Mouse (Mus musculus) left cerebral cortex, adult 9 months (tissue): Measurements from ENCODE around the gene Rph3a.
"Not testable (repeated sequence)": the region's sequence is repeated elsewhere in the genome, so short reads cannot be mapped to it uniquely, and the experiment has no call there.

Source experiments
- DNase-seq, 2 experiments: peaks; one replicate each; pipeline ENCODE4 v3.0.0; 2022; ENCODE audit warnings: low spot score in 2 of 2

The Rph3a gene

DNA sequence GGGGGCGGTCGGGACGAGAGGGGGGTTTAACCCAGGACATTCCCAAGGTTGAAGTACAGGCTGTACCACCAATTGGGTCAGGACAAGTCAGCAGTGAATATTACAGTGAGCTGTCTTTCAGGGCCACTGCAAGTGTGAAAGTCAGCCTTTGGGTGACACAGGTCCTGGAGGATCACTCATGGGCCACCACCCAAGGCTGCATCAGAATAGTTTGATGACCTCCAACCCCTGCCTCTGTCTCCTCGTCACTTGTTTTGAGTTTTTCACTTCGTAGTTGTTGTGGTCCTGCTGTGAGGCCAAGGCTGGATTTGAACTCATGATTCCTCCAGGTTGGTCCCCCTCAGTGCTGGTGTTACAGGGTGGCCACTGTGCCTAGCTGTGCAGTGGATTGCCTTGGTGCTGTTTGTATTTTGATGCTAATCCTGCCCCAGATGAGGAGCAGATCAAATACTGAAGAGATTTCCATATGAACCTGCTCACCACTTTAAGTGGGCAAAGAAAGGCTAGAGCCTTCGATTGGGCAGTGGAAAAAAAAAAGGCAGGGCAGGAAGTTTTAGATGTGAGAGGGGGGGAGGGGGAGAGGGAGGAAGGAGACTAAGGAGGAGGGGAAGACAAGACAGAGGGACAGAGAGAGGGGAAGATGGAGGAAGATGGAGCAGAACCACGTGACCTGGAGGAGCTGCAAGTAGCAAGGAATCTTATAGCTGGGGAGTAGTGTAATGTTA, 101.5 kb downstream of the Rph3a start:
- no peak for DNase-seq

DNA sequence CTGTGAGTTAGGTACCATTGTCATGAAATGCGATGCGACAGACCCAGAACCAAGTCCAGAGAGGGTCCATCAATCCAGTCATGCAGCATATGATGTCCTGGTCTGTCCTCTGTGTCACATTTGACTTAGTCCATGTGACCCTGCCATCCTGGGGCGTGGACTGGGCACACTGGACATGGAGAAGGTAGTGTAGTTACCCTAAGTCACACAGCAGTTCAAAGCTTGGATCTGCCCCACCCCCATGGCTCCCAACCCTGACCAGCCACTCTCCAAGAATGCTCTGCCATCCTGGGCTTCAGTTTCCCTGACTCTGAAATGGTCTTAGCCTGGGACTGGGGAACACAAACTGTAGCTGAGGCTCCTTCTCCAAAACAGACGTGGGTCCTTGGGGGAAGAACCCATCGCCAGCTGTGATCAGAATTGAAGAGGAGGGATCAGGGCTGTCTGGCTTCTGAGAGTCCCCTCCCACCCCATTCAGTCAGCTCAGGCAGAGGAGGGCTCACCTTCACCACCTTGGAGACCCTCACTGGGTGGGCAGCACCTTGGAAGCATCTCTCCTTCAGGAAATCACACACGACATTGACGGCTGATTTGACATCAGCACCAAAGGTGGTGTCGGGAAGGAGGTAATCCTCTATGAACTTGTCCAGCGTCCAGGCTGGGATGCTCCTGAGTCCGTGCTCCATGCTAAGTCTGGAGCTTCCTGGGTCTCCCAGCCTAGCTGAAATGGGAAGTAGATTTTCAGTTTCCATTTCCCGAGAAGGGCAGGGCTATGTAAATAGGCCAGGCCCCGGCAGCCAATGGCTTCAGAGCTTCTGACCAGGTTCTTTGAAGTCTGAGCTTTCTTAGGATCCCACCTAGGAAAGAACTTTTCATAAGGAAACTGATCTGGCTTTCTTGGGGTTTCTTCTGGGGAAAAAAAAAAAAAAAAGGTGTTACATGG, 102.8 kb downstream of the Rph3a start, which contains the start of gene Oas1a:
TSS of gene Oas1a (minus strand) at position 731 of the 943 bp plus-strand sequence.
- DNase-seq: not testable (repeated sequence)

DNA sequence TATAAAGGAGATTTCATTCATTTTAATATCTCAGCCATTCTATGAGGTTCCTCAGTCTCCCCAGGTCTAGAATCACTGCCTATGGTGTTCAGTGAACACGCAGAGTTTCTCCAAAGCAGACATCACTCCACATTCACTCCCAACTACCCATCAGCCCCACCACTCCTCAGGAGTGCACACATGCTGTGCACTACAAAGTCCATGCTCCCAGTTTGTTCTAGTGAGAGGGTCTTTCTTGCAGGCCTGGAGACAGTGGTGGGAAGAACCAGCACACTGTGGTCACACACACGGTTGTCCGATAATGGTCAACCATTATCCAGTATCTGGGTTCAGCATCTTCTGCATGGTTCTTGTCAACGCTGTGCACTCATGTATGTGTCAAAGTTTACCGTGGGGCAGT, 107.8 kb downstream of the Rph3a start:
- DNase-seq: no peak

DNA sequence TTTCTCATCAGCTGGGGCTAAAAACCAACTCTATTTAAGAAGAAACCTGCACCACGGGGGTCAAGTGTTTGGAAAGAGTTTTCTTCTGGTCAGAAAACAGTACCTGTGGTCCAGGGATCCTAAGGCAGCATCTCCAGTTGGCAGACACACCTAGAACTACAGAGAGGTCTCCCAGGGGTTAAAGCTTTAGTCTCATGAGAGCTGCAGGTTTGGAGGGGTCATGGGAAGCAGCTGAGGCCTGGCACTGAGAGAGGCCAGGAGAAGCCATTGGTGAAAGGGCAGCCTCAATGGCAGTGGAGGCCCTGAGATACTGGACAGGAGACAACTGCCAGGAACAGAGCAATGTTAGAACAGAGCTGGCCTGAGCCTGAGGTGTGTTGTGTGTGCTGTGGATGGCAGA, 109.2 kb downstream of the Rph3a start:
- DNase-seq: no peak

DNA sequence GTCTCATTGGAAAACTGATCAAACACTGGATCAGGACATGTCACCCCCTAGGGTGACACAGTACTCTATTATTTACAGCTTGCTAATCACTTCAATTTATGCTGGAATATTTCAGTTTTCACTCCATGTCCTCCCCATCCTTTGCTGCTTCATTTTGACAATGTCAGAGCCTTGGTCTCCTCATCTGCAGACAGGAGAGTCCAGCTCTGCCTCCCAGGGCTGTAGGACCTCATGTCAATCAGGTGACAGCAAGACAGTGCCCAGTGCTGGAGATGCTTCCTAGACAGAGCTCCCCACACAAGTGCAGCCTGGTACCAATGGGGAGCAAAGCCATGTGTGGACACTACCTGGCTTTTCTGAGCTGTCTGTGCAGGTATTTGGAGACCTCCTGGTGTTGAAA, 111.2 kb downstream of the Rph3a start:
- DNase-seq: no peak

DNA sequence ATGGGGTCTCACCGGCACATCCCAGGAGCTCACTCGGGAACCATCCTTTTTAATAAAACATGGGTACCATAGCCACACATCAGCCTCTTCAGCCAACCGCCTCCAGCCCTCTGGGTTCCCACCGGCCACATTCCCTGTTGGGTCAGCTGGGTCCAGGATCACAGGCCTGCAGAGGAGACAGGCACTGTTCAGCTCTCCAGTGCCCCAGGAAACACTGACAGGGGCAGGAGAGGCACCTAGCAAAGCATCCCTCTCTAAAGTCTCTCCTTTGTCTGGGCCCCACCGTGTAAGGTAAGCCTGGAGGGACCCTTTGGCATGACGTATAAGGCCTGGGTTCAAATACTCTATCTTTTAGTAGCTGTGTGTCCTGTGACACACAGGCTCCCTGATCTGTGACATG, 111.6 kb downstream of the Rph3a start:
- no peak for DNase-seq

DNA sequence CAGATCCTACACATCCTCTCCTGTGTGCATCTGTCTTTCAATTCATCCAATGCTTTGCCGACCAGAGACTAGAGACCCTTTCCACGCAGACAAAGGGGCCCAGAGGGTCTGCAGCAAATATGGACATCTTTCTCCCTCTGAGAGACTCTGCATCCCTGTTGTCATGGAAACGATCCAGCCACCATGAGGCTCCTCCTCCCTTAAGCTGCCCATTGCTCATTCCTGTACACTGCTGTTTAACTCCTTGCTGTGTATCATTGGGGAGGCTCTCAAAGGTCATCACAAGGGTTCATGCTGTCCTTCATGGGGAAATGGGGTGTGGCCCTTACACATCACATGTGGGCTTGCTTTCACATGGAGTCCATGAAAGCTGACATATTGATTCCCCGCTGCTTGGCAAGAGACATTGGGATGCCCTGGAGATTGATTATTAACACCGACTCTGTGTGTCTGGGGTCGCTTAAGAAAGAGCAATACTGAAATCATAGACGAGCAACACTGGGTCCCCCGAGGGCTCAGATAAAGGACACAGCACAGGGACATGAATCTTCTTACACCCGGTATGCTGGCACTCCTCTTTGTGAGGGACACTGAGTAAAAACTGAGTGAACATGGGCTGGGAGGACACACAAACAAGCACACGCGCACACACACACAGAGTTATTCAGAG, 114.5 kb downstream of the Rph3a start:
- DNase-seq: no peak

DNA sequence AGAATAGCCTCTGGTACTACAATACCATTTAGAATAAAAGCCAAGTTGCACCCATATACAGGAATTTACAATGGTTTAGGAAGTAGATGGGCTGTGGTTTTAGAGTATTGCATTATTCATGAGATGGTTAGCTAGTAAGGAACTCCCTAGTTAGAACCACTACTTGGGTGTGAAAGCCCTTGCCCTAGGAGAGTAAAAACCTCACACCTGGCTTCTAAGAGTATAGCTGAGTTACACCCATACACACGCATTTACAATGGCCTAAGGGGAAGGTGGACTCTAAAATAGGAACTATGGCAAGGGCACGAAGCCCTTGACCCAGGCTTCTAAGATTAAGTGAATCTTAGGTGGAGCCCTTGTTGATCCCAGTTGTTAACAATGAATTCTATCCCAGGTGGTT, 115.2 kb downstream of the Rph3a start:
- DNase-seq: not testable (repeated sequence)

DNA sequence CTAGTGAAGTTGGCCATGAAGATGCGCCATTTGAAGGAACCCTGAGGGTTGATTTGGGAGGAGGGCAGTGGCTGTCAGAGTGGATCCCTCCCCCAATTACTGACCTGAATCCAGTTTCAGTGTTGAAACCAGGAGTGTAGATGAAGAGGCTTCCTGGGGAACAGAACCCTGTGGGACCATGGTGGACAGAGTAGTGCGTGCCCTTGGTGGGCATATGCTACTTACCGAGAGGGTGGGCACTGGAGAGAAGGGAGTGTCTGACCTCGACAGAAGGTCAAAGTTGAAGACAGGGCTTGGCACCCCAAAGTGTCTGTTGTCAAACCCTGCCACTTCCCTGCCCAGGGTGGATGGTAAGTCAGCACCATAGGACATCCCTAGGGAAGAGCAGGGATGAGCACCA, 116.0 kb downstream of the Rph3a start:
- not testable (repeated sequence) for DNase-seq

DNA sequence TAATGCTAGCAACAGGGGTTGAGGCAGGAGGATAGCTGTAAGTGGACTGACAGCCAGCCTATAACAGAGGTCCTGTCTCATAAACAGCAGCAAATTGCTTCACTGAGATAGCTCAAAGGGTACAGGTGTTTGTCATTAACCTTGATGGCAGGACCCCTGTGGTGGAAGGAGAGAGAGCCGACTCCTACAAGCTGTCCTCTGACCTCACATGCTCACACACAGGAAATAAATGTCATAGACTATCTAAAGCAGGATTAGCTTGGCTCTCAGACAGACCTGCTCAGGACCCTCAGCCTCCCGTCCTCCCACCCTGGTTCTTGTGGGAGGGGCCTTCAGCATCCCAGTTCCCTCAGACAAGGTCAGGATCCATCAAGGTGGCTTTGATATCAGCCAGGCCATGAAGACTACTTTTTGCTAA, 117.6 kb downstream of the Rph3a start:
- no peak for DNase-seq

DNA sequence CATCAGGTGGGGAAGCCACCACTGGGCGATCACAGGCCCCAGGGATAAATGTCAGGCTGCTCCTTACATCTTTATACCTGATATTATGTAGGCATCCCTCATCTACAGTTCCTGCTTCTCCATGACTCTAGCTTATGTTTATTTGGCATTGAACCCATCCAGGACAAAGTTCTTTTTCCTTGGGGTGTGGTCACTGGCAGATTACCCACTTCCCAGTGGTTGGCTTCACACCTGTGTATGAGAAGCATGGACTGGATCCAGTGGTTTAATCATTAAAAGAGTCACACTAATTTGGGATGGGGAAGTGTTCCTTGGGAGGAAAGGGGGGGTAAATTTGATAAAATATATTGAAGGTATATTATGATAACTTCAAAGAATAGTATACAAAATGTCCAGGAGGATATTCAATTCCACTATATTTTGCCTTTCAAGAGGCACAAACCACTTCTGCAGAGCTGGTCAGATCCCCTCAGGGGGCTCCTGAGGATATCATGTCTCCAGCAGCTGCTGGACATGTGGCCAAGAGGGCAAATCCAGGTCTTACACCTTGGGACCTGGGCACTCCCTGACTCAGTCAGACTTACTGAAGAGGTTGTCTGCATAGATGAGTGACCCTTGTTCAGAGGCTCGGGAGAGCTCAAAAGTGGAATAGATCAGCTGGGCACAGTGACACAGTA, 118.2 kb downstream of the Rph3a start:
- not testable (repeated sequence) for DNase-seq

DNA sequence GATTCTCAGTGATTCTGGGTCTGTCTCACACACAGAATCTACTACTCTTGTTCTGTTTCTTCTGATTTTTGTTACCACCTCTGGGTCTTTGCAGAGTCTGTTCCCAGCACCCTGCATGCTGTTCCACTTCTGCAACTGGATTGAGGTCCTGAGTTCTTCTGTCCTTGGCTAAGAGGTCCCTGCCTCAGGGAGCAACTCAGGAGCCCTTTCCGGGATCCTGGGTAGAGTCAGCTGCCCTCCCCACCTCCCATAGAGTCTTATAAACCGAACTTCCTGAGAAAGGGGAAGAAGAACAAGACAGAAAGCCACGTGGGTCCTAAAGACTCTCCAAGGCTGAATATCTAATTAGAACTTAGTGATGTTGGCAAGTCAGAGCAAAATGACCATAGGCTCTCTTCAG, 118.9 kb downstream of the Rph3a start:
- DNase-seq: no peak
